Mouse (Mus musculus): Measurements from ENCODE around the gene Scn2b.

- TF ChIP-seq POLR2A (IDR thresholded peaks at IDR 0.05; ENCODE audit: extremely low read depth, insufficient read depth, low read length) (no peak), CTCF (IDR thresholded peaks at IDR 0.05; ENCODE audit: low read depth, low read length) (no peak)
These were observed 24.9 kb upstream of the Scn2b start for GRCm38 (mm10) chr9:45092641-45093040.
